Mouse (Mus musculus) frontal cortex, postnatal 14 days (tissue): ENCODE results near the gene 4930455H04Rik.

Experiments used
- DNase-seq, 2 experiments: peaks; one replicate each; pipeline ENCODE4 v3.0.0; 2022; ENCODE audit warnings: low spot score in 2 of 2

The 4930455H04Rik gene

DNA sequence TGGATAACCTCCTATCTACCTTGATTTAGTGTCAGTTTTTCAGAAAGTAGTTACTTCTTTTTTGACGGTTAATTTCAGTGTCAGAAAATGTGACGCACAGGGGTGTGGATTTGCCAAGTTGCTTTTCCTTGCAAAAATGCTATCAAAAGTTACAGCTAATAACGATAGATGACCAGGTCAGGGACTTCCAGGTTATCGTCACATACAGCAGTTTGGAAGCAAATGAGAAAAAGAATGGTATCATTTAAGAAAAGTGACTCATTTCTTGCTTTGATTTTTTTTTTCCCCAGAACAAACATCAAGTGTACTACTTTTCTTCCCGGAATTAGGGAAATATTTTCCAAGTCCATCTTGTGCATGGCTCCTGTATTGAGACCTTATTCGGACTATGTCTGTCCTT, 631 bp upstream of the 4930455H04Rik start:
- no peak for DNase-seq

DNA sequence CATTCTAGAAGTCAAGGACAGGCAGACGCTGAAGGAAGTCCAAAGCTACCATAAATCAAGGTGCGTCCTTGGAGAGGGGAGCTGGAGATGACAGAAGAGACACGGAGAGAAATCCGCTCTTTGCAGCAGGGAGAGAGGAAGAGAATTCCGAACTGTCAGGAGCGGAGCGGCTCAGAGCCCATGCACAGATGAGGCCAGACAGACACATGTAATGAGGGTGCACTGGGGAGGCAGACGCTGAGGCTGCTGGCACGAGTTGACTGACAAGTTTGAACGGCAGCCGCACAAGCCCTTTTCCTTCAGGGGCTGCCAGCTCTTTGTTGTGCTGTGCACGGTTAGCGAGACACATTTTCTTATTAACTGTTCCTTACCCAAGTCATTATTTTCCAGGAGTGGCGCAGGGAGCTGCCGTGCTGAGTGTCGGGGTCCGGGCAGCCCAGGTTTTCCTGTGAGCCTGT, 502 bp downstream of the 4930455H04Rik start, which contains the start of gene Palmd:
Gene Palmd (minus strand): TSS at position 448 of the 458 bp plus-strand sequence.
- DNase-seq = peak; percentile 49 to 57

DNA sequence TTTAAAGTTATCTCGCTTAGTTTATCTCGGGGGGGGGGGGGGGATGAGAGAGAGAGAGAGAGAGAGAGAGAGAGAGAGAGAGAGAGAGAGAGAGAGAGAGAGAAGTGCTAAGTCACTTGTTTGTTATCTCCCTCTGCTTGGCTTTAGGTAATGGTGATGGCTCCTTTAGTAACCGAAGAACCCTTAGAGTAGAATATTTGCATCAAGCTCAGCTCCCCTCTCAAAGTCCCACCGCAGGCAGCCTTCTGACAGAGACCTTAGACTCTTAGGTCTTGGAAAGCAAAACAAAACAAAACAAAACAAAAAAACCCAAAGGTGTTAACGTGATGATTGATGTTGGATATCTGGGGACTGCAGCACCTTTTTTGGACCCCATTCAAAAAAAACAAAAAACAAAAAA, 936 bp downstream of the 4930455H04Rik start:
- DNase-seq = no peak

DNA sequence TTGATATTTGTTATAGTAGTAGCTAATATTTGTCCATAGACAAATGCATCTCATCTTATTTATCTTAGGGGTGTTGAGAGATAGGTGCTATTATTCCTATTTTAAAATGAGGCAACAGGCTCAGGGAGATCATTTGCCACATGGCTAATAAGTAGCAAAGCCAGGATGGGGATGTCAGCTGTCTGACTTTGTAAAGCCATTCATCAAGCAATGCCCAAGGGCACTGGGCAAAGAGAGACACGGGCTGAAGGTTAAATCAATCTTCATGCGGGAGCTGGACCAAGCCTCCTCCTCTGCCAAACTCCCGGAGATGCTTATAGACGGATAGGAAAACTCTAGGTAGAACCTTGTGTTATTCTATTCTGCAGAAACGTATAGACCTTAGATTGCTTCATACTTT, 1.7 kb downstream of the 4930455H04Rik start:
- DNase-seq = no peak

DNA sequence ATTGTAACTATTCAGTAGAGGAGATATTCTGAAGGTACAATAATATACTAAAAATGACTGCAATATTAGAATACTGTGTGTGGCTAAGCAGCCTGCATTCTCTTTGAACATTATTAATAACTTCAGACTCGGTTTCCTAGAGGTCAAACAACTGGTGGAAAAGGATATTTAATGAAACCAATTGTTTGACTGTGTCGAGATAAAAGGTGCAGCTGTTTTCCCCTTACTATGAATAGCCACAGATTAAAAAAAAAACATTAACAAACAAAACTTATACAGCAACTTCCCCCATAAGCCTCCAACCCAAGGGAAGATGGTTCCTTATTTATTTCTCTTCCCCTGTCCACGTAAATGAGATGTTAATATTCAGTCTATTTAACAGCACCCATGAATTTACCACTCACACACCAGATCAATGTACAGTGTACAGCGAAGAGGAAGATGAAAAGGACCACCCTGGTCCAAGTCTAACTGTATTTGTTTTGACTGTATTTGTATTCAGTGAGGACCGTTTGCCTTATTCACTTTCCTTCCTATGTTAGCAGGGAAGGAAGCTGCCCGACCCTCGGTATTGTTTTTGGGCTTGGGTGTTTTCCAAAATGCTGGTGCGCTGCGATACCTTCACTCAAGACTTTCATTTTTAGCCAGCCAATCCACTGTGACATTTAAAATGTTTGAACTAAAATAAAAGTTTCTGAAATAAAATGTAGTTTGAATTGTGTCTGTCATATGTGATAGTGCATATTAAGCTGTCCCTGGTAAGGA, 13.9 kb downstream of the 4930455H04Rik start:
- DNase-seq = no peak

DNA sequence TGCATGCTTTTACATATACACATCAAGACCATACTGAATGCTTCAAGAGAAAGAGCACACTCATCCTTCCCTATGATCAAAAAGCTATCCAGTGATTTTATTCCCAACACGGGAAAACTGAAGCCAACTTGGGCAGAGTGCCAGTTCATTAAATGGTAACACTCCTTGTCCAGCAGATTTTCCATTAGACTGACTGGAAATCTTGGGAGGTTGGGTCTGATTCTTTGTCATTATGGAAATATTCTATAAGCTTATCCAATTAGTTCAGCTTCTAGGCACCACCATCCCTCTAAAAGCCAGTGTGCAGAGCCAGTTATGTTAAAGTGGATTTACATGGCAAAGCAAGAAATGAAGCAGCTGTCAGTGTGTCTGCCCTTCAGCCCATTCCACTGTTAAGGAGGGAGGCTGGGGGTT, 17.0 kb downstream of the 4930455H04Rik start:
- no peak for DNase-seq

DNA sequence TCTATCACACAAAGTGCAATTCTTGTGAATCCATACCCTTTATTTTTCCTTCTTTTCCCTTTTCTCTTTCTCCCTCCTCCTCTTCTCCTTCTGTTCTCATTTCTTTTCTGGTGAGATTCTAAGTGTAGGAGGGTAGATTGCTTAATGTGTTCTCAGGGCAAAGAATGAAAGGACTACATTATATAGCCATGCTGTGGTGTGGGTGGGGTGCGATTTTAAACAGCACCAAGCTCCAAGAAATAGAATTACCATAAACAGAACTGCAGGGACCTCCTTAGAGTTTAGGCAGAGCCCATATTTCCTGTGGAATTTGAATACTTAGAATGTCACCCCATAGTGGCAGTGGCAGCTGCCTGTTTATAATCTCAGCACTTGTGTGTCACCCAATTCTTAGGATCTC, 17.7 kb downstream of the 4930455H04Rik start:
- peak; percentile 32 to 45 for DNase-seq

DNA sequence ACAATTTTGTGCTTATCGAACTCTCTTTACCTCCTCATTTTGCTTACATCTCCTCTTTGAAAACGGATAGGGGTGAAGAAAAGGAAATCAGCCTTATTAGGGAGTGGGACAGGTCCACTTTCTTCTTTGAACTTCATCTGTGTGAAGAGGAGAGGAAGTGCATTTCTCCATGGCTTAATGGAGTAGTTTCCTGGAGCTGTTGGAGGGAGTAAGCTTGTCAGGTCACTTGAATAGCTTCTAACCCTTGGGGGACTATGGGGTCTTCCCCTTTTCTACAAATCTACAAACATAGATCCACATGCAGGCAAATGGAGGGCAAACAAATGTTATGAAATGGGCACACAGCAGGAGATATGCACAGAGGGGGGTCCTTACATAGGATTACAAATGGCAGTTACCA, 18.4 kb downstream of the 4930455H04Rik start:
- DNase-seq = no peak

DNA sequence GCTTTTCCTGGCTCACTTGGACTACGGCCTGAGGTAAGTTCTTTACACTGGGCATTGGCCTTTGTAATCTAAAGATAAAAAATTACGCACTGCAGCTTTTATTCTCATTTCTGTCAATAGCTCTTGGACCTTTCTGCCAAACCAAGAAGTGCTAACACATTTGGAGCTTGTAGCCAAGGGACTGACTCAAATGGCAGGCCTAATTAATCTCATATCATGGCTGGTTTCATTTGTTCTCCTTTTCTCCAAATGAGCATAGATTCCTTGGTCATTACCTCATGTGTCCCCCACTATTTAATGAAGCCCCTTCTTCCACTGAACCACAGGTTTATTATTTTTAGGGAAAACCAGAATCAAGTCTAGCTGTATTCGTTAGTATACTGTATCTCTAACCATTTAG, 20.2 kb downstream of the 4930455H04Rik start:
- no peak for DNase-seq

DNA sequence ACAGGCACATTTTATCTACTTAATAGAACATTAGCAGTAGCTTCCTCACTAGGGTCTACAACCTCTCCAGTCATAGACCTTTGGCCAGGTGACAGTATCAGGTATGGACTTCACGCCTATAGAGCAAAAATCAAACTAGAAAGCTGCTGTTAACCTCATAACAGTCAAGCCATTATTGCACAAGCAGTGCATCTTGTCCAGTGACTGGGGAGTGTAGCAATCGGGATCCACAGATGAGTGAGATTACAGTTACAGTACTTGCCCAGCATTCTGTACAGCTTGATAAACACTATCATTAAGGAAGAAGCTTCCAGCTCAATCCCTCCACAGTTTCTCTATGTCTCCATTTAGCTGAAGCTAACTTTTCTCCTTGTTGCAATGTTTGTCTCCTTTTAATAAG, 23.1 kb downstream of the 4930455H04Rik start:
- no peak for DNase-seq

DNA sequence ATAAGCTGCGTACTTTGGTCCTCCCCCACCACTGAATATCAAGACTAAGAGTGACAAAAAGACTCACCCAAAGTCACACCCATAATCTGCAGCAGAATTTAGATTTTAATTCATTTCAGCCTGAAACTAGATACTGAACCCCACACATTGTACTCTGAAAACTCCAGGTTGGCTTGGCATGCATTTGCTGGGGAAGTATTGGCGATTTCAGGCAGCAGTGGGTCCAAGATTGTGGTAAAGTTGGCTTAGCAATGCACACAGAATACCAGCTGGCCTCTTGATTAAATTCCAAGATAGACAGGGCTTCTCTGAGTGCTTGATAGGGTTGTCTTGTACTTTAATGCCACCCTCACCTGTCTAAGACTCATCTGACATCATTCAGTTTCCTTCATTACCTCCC, 24.9 kb downstream of the 4930455H04Rik start:
- DNase-seq = no peak

DNA sequence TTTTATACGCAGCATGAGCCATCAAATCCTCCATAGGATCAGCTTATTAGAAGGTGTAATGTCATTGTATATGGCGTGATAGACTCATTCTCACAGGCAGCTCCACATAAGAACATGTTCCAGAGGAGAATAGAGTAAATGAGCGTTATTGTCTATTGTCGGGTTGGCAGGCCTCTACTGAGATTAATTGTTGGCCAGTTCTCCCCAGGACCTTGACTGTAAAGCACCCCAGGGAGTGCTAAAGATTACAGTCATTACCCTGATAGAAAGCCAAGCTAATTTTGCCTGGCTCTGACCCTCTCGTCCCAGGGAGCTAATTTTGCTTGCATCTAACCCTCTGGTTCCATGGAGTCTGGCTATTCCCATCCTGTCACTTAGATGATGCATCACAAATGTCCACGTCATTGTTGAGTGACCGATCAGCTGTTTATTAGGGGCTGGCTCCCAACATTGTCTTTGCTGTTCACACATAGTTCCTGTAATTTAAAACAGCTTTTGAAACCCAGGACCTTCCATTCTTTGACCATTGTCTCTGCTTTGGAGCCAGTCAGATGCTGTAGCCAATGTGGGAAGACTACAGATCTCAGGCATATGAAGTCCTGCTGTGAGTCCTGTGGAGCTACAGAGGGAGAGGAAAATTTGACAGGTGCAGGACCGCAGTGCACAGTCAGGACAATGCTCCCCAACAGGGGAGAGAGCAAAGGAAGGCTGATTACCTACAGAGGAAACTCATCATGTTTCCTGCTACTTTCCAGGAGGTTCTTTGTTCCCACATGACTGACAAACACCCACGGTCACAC, 33.8 kb downstream of the 4930455H04Rik start:
- DNase-seq = no peak

DNA sequence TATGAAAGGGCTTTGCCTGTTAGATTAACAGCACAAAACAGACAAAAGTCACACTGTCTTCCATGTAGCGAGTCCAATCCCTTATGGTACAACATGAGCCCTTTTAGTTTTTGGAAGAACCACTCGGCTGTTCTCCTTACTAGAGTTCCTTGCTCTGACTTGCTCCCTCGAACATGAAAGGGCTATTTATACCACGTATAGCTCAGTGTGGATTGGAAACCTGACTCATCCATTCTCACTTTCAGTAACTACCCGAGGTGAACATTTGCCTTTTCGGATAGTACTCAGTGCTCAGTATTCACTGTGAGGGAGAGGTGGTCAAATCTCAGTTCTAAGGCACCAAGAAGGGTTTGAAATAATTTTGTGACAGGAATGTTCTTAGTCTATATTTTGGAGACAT, 35.3 kb downstream of the 4930455H04Rik start:
- no peak for DNase-seq

DNA sequence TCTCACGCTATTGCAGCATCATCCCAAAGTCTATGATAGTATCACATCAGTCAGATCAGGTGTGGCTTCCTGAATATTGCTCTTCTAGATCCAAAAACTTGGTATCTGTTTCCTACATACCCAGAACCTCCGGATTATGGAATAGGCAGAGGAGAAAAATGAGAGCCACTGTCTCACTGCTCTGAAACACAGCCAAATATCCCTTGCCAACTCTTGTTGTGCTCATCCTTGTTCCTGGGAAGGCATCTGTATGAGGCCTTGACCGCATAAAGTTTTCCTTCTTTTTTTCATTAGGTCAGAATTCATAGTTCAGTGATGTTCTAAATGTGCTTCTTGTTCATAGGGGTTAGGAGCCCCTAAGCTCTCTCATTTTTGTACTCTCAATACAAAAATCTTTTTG, 38.6 kb downstream of the 4930455H04Rik start:
- DNase-seq = no peak

DNA sequence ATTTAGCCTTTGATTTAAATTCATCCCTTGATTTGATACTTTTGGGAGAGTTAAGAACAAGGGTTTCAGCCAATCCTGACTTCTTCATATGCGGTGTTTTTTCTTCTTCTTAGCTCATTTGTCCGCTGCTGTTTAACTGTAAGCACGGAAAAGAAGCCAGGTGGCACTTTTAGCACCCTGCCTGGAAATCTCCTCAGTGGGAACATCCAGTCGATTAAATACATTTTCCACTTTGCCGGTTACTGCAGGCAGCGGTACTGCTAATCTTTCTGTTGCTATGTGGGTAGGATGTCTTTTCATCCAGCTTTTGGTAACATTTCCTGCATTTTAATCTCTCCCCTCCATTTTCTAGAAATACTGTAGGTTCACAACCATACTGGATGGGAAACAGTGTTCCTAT, 39.3 kb downstream of the 4930455H04Rik start:
- DNase-seq = peak; percentile 37 to 38

DNA sequence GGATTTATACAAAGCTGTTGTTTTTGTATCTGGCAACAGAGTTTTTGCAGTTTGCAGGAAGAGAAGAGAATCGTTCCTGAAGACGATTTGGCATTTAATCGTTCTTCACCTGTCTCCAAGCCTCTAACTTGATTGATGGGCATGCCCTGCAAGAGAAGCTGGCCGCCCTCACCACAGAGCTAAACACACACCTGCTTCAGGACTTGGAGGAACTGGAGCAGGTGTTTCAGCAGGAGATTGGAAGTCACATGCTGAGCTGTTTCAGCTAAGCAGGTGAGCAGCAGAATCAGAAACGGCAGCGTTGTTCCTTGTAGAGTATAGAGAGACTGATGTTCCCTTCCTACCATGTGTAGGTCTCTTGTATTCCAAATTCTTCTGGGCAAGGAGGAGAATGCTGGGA, 42.1 kb downstream of the 4930455H04Rik start:
- DNase-seq = no peak

DNA sequence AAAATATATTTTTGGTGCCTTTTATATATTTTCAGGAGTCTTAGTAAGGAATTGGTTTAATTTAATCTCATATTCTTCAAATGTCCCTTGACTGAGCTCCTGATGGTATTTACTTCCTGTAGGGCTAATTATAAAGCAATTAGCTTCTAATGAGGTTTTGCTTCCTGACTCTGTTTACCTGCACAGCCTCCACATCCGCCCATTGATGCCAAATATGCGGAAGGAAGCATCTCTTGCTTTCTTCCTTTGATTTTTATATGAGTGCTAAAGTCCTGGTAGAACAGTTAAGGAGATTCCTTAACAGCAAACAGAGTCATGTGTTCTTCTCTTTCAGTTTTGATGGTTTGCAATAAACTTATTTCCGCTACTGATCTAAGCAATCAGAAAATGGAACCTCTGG, 52.3 kb downstream of the 4930455H04Rik start:
- DNase-seq = no peak

DNA sequence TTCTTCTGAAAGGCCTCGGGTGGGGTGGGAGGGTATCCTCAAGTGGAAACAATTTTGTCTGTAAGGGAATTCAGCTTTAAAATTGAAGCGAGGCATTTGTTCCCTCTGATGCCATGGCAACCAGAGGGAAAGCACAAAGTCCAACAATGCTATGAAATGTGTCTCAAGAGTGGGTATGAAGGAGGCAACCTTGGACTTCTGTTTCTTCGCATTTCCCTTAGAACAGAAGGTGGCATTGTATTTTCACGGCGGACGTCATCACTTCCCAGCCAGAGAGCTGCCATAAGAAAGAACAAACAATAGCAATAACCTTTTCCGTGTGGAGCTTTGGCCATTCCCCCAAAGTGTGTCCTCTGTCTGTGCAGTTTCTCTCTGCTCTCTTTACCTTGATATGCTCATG, 53.8 kb downstream of the 4930455H04Rik start:
- DNase-seq = no peak

DNA sequence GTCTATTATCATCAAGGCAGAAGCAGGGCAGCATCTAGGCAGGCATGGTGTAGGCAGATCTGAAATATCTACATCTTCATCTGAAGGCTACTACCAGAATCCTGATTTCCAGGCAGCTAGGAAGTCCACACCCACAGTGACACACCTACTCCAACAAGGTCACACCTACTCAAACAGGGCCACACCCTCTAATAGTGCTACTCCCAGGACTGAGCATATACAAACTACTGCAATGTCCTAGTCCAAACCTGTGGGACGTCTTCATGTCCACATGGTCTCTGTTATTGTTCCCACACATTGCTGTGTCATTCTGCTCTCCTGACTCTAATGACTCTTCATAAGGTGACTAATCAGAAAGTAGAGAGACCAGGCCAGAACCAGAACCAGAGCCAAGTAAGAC, 56.0 kb downstream of the 4930455H04Rik start:
- no peak for DNase-seq

DNA sequence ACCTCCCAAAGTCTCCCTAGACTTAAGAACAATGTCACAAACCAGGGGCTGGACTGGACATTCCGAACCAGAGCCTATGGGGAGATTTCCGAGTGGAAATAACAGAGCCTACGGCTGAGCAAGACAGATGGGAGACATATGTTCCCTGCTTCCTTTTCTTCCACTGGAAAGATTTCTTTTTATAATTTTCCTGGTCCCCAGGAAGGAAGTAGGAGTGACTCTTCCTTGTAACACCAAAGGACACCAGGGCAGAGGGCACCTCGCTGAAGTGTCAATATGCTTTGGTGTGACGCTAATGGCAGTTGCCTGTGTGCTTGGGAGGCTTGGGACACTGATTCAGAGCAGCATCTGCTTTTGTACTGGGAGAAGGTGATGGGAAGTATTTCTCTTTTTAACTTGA, 56.5 kb downstream of the 4930455H04Rik start:
- no peak for DNase-seq

DNA sequence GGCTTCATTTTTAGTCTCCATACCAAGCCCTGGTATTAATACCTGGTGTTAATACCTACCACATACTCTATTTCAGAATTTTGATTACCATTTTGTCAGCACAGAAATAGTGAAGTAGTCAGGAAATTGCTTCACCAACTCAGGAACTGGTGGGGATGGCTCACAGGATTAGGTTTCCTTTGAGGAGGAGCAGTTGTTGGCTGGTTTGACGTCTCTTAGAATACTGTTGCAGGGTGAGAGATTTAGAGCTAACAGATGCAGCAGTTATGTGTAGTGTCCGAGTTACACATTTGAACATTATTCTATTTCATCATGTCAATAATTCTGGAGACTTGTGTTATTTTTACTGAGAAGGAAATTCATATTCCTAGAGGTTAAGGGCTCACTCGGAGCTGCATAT, 57.4 kb downstream of the 4930455H04Rik start:
- DNase-seq = no peak
